Mouse (Mus musculus): ENCODE results near the gene 6430628N08Rik.

DNA sequence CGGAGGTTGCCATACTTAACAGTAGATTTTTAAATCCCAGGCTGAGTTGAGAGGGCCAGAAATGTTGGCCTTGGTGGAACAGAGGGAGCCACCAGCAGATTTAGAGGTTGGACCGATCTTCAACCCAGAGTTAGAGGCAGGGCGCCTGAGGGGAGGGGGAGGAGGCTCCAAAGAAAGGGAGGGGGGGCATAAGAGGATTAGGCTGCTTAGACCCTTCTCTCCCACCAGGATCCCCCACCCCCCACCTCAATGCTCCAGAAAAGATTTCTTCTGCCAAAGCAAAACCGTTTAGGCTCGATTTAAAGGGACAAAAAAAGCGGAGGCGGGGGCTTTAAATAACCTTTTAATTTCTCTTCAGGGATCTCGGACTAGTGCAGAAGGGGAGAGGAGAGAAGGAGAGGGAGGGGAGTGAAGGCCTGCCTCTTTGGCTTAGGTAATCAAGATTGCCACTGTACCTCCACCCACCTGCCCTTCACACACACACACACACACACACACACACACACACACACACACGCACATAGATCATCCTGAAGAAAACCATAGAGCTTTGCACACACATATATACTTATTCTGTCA is 50.9 kb downstream of the 6430628N08Rik start:
- TF ChIP-seq GATA1 (IDR thresholded peaks at IDR 0.05; ENCODE audit: borderline replicate concordance, low read length) (no peak), FLI1 (IDR thresholded peaks at IDR 0.05; ENCODE audit: low read length) (no peak)

Measured in megakaryocyte, embryonic 14.5 days (primary cell).